12 mouse cellular contexts compared by ENCODE assay signal in genomic region chr12:110375139-110375538, GRCm38 (mm10).
DNase-seq lines count a peak whose midpoint lies in the region; ATAC-seq lines count a peak whose summit lies in the region.
"Had no signal": no experiment of that assay in that cellular context is flagged by ENCODE, and none has a peak within 500 bp of the region (broad histone marks: within the 10 kb centered on the region; RNA-seq: fewer than 3 reads in every experiment).

No protein-coding gene starts in this region.

- 0 out of 2 replicates have a peak overlapping the region, but pooled peaks have one; percentile 2 for H3K9ac ChIP-seq in neural tube, embryonic 14.5 days (replicated peaks; ENCODE audit: low read depth, low read length)
- H3K9ac ChIP-seq: limb, embryonic 13.5 days had no signal

- H3K4me2 ChIP-seq in neural tube, embryonic 14.5 days (ENCODE audit: low read depth, low read length), result peak overlapping the region; percentile 22; the same call in 1 of the 2 replicates
- H3K4me2 ChIP-seq: limb, embryonic 13.5 days had no signal

- H3K36me3 ChIP-seq in forebrain, embryonic 10.5 days (replicated peaks), result no peaks in the 10 kb centered on the region
- H3K36me3 ChIP-seq in neural tube, embryonic 14.5 days (ENCODE audit: control insufficient read depth, insufficient read depth, low read length), result no peaks in the 10 kb centered on the region
- H3K36me3 ChIP-seq: limb, embryonic 13.5 days had no signal

- peaks cover 60% of the 10 kb centered on the region for H3K4me1 ChIP-seq in forebrain, embryonic 10.5 days
- H3K4me1 ChIP-seq in neural tube, embryonic 14.5 days (ENCODE audit: control insufficient read depth, insufficient read depth, low read length), result 0 out of 2 replicates have a peak, but pooled peaks cover 5% of the 10 kb centered on the region

- 8% methylated on average over 15 of the region's 15 CpGs for WGBS in forebrain, embryonic 10.5 days
- WGBS in neural tube, embryonic 14.5 days, result 6% methylated on average over 15 of the region's 15 CpGs

- H3K9me3 ChIP-seq in forebrain, embryonic 10.5 days, result no peaks in the 10 kb centered on the region
- no peaks in the 10 kb centered on the region for H3K9me3 ChIP-seq in neural tube, embryonic 14.5 days (ENCODE audit: control insufficient read depth, low read length)
- H3K9me3 ChIP-seq: limb, embryonic 13.5 days had no signal

- H3K4me3 ChIP-seq in forebrain, embryonic 10.5 days, result peak overlapping the region; percentile 22
- H3K4me3 ChIP-seq in neural tube, embryonic 14.5 days (ENCODE audit: low read depth, low read length), result no peak overlapping the region
- H3K4me3 ChIP-seq: erythroblast, embryonic 14.5 days; limb, embryonic 13.5 days had no signal

- peaks cover 72% of the 10 kb centered on the region for H3K27me3 ChIP-seq in forebrain, embryonic 10.5 days (ENCODE audit: poor library complexity, severe bottlenecking)
- H3K27me3 ChIP-seq in neural tube, embryonic 14.5 days (ENCODE audit: control insufficient read depth, insufficient read depth, low read length), result 0 out of 2 replicates have a peak, but pooled peaks cover 3% of the 10 kb centered on the region

- peak; percentile 74 for DNase-seq in embryo, embryonic 10 days (ENCODE audit: low spot score)
- no peak for DNase-seq in embryo, embryonic 9.5 days (ENCODE audit: extremely low spot score)
- no peak for DNase-seq in forebrain, embryonic 10.5 days (ENCODE audit: extremely low spot score, low spot score)
- DNase-seq in induced T-regulatory cell, adult 2 months (ENCODE audit: low read depth), result peak; percentile 63
- DNase-seq in adrenal gland, postnatal 10 days, result no peak
- DNase-seq in kidney, adult 9 months, result no peak
- no peak for DNase-seq in right cerebral cortex, postnatal 10 days (ENCODE audit: low spot score in 2 of 2)
- DNase-seq: kidney, postnatal 36 days had no signal

- H3K27ac ChIP-seq in forebrain, embryonic 10.5 days, result no peak overlapping the region
- no peak overlapping the region for H3K27ac ChIP-seq in neural tube, embryonic 14.5 days (ENCODE audit: low read depth, low read length)
- H3K27ac ChIP-seq: limb, embryonic 13.5 days; macrophage had no signal

- no peak for ATAC-seq in neural tube, embryonic 14.5 days (ENCODE audit: low read depth)

Comparison
In these comparisons a context has a peak if more than half of its experiments do, and no peak if none do; other contexts are left out.
1. DNase-seq: peak in embryo, embryonic 10 days (single experiment) and induced T-regulatory cell, adult 2 months (single experiment); none in embryo, embryonic 9.5 days (single experiment), forebrain, embryonic 10.5 days (single experiment), adrenal gland, postnatal 10 days (single experiment), kidney, adult 9 months (single experiment) and right cerebral cortex, postnatal 10 days (0 of 2).